Mouse (Mus musculus) hindbrain, embryonic 16.5 days (tissue): ENCODE results near the gene Scpep1. TPM values are rescaled to one million over a fixed set of nuclear protein-coding genes. Genes with fewer than 3 reads are reported as not detected.

Source experiments
- ATAC-seq: fragments of 200-750 bp; cut with Nextera tagmentation; 2 replicates; pipeline ENCODE4 v1.8.0; 2017; ENCODE audit warnings: moderate TSS enrichment, moderate library complexity
- H3K27ac ChIP-seq: fragments of 300-500 bp; sonication (generic); 2 replicates; pipeline ENCODE4 v1.5.1; 2014; ENCODE audit warnings: low read depth, mild to moderate bottlenecking, control low read depth, low read length, moderate library complexity
- H3K27me3 ChIP-seq: fragments of 300-500 bp; sonication (generic); replicated peaks from 2 replicates; pipeline ENCODE4 v1.6.1; 2014; ENCODE audit warnings: low read length; ENCODE audit not compliant: control insufficient read depth, insufficient read depth
- H3K36me3 ChIP-seq: fragments of 300-500 bp; sonication (generic); 2 replicates; pipeline ENCODE4 v1.6.1; 2014; ENCODE audit warnings: mild to moderate bottlenecking, low read length, moderate library complexity, mixed read lengths; ENCODE audit not compliant: control insufficient read depth, insufficient read depth
- H3K4me1 ChIP-seq: fragments of 300-500 bp; sonication (generic); 2 replicates; pipeline ENCODE4 v1.6.1; 2014; ENCODE audit warnings: low read depth, low read length; ENCODE audit not compliant: control insufficient read depth, insufficient read depth
- H3K4me2 ChIP-seq: fragments of 300-500 bp; sonication (generic); 2 replicates; pipeline ENCODE4 v1.6.1; 2014; ENCODE audit warnings: mild to moderate bottlenecking, low read length, control low read depth, moderate library complexity
- H3K4me3 ChIP-seq: fragments of 300-500 bp; sonication (generic); 2 replicates; pipeline ENCODE4 v1.5.1; 2014; ENCODE audit warnings: mild to moderate bottlenecking, low read length, control low read depth, moderate library complexity
- H3K9ac ChIP-seq: fragments of 300-500 bp; sonication (generic); 2 replicates; pipeline ENCODE4 v1.6.1; 2014; ENCODE audit warnings: low read depth, mild to moderate bottlenecking, control low read depth, low read length, moderate library complexity
- H3K9me3 ChIP-seq: fragments of 300-500 bp; sonication (generic); 2 replicates; pipeline ENCODE4 v1.6.1; 2014; ENCODE audit warnings: mild to moderate bottlenecking, low read length, moderate library complexity; ENCODE audit not compliant: control insufficient read depth
- WGBS: fragments of 180-500 bp; shearing (Covaris S2); extraction: QIAGEN DNeasy Blood & Tissue Kit; methylation state at CpG from one replicate; pipeline ENCODE4 v1.1.7; 2014; 5-methylcytosine and 5-hydroxymethylcytosine counted together
- polyA plus RNA-seq: library from polyadenylated mRNA; unstranded; fragments of >200 nt; fragmentation: Nextera tagmentation; extraction: Ambion mirVana; gene quantifications from 2 replicates; pipeline ENCODE4 v1.2.1, GENCODE M21; 2015

The Scpep1 gene
- polyA plus RNA-seq, 1 experiment from 2014 or later = 40.0 TPM

DNA sequence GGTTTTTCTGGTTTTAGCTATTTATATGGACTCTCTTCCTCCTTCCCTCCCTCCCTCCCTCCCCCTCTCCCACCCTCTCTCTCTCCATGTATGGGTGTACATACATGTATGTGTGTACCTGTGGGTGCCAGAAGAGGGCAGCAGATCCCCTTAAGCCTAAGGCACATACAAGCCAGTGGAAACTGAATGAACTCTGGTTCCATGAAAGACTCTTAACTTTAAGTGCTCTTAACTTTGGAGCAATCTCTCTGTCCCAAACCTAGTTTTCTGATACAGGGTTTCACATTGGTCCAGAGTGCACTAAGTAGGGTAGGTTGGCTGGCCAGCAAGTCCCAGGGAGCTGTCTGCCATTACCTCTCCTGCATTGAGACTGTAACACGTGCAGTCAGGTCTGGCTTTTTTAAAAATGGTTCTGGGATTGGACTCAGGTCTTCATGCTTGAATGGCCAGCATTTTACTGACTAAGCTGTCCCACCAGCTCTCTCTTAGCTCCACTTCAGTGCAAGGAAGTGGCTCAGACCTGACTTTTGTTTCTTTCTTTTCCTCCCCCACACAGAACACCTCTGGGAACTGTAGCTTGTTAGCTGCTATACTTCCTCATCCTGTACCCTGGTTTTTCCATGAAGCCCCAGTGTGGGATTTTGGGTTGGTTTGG lies 46.6 kb downstream of the Scpep1 start:
- Histone ChIP-seq H3K4me3 (no peak overlapping the region), H3K27me3 (no peaks in the 10 kb centered on the region), H3K36me3 (no peaks in the 10 kb centered on the region), H3K4me1 (no peaks in the 10 kb centered on the region), H3K4me2 (no peak overlapping the region), H3K9me3 (no peaks in the 10 kb centered on the region), H3K27ac (no peak overlapping the region), H3K9ac (no peak overlapping the region)
- WGBS = 90% methylated on average over 1 of the region's 1 CpGs
- ATAC-seq = no peak

DNA sequence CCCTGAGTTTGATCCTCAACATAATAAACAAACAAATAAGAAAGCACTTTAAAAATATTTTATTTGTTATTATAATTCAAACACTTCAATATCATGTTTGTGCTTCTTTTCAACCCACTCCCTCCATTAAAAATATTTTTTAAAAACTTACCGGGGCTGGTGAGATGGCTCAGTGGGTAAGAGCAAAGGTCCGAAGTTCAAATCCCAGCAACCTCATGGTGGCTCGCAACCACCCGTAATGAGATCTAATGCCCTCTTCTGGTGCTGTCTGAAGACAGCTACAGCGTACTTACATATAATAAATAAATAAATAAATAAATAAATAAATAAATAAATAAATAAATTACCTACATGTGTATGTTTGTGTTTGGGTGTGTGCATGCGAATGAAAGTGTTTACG lies 47.4 kb downstream of the Scpep1 start:
- WGBS = 97% methylated on average over 7 of the region's 7 CpGs
- no peak overlapping the region for H3K27ac ChIP-seq
- no peak overlapping the region for H3K4me2 ChIP-seq
- H3K36me3 ChIP-seq = no peaks in the 10 kb centered on the region
- H3K4me1 ChIP-seq = no peaks in the 10 kb centered on the region
- no peak overlapping the region for H3K9ac ChIP-seq
- H3K27me3 ChIP-seq = no peaks in the 10 kb centered on the region
- H3K9me3 ChIP-seq = no peaks in the 10 kb centered on the region
- no peak for ATAC-seq
- H3K4me3 ChIP-seq = no peak overlapping the region

DNA sequence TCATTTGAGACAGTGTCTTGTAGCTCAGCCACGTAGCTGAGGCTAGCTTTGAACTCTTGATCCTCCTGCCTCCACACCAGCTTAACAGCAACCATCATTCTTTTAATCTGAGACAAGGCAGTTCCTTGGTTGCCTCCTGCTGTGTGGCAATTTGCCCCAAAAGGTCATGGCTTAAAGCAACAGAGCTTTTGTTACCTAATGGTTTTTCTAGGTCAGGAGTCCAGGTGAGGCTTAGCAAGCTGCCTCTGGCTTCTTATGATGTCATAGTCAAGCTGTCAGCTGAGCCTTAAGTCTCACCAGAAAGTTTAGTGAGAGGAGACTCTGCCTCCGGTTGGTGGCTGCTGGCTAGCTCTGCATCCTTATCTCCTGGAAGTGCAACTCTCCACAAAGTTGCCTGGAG lies 49.6 kb downstream of the Scpep1 start:
- Histone ChIP-seq H3K4me2 (no peak overlapping the region), H3K4me1 (no peaks in the 10 kb centered on the region), H3K9me3 (no peaks in the 10 kb centered on the region), H3K9ac (no peak overlapping the region), H3K4me3 (no peak overlapping the region), H3K27me3 (no peaks in the 10 kb centered on the region), H3K36me3 (no peaks in the 10 kb centered on the region), H3K27ac (no peak overlapping the region)
- 53% methylated on average over 2 of the region's 2 CpGs for WGBS
- no peak for ATAC-seq

DNA sequence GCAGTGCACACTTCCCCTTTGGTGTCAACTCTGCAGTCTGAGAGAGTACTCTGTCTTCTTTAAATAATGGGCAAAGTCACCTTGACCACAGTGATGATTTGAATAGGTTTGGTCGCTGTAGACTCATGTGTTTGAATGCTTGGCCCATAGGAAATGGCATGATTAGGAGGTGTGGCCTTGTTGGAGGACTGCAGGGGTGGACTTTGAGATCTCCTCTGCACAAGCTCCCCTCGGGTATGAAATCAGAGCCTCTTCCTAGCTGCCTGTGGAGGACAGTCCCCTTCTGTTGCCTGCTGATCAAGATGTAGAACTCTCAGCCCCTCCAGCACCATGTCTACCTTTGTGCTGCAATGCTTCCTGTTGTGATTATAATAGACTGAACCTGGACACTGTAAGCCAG lies 51.2 kb downstream of the Scpep1 start:
- Histone ChIP-seq H3K9me3 (no peaks in the 10 kb centered on the region), H3K4me2 (no peak overlapping the region), H3K9ac (no peak overlapping the region), H3K4me3 (no peak overlapping the region), H3K36me3 (no peaks in the 10 kb centered on the region), H3K27ac (no peak overlapping the region), H3K27me3 (no peaks in the 10 kb centered on the region), H3K4me1 (no peaks in the 10 kb centered on the region)
- ATAC-seq = no peak
- 76% methylated on average over 2 of the region's 2 CpGs for WGBS

DNA sequence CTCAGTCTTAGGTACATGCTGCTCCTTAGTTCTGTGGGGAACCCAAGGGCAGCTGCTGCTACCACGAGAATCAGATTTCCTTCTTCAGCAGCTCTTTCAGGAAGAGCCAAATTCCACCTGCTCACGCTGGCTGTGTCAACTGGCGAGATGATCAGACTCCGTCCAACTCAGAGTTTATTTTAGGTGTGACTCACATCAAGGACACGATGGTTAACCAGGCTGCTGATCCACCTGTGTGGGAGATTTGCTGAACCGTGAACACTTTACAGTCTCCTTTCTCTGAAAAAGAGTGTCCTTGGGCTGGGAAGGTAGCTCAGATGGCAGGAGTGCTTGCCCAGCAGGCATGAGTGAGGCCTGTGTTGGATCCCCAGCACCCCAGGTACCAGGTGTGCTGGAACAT lies 52.5 kb downstream of the Scpep1 start:
- no peaks in the 10 kb centered on the region for H3K36me3 ChIP-seq
- H3K4me2 ChIP-seq = no peak overlapping the region
- no peak overlapping the region for H3K4me3 ChIP-seq
- no peak overlapping the region for H3K27ac ChIP-seq
- H3K9me3 ChIP-seq = no peaks in the 10 kb centered on the region
- ATAC-seq = no peak
- H3K27me3 ChIP-seq = no peaks in the 10 kb centered on the region
- H3K4me1 ChIP-seq = no peaks in the 10 kb centered on the region
- 85% methylated on average over 6 of the region's 6 CpGs for WGBS
- H3K9ac ChIP-seq = no peak overlapping the region

DNA sequence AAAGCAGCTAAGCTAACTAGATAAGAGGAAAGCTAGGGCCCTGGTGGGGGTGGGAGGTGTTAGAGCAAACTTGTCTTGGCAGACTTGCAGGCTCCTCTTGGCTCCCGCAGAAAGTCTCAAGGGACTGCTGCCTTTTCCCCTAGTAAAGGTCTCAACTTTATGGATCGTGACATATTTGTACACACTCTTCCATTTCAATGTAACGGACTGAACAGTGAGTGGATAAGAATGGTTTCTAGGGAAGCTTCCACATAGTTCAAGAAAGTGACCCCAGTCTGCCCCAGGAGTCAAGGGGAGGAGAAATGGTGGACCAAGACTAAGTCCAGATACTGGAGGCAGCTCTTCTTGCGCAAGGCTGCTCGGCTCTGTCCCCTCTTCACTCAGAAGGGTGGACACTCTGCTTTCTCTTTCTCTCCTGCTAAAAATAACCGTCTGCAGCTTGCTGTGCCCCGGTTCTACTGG lies 53.9 kb downstream of the Scpep1 start:
- Histone ChIP-seq H3K36me3 (no peaks in the 10 kb centered on the region), H3K9ac (no peak overlapping the region), H3K9me3 (no peaks in the 10 kb centered on the region), H3K4me1 (no peaks in the 10 kb centered on the region), H3K4me2 (no peak overlapping the region), H3K27me3 (no peaks in the 10 kb centered on the region), H3K27ac (no peak overlapping the region), H3K4me3 (no peak overlapping the region)
- ATAC-seq = no peak
- 79% methylated on average over 7 of the region's 7 CpGs for WGBS

DNA sequence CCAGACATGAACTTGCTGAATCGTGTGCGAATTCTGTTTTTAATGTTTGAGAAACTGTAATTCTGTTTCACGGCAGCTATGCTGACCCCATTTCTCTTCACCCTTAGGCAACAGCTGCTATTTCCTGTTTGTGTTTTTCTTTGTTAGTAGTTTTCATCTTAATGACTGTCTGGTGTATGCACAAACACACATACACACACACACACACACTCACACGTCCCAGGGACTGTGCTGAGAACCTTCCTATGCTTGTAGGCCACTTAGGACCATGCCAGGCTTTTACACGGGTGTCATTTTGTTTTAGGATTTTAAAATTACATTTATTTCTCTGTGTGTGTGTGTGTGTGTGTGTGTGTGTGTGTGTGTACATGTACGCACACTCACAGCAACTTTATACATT lies 55.7 kb downstream of the Scpep1 start:
- Histone ChIP-seq H3K4me1 (no peaks in the 10 kb centered on the region), H3K9ac (no peak overlapping the region), H3K27ac (no peak overlapping the region), H3K27me3 (no peaks in the 10 kb centered on the region), H3K4me3 (no peak overlapping the region), H3K9me3 (no peaks in the 10 kb centered on the region), H3K36me3 (no peaks in the 10 kb centered on the region), H3K4me2 (no peak overlapping the region)
- ATAC-seq = no peak
- WGBS = 92% methylated on average over 6 of the region's 6 CpGs

DNA sequence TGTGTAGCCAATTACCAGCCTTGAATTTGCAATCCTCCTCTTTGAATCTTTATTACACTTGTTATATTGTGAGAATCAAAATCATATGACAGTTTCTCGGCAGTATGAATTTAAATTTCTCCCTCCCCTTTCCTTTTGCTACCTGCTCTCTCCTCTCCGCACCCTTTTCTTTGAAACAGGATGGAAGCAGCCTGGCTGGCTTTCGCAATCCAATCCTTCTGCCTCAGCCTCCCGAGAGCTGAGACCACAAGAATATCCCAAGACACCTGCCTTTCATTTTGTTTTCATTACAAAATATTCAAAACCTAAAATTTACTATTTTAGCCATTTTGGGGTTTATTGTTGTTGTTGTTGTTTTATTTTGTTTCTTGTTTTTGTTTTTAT lies 56.9 kb downstream of the Scpep1 start:
- Histone ChIP-seq H3K27me3 (no peaks in the 10 kb centered on the region), H3K27ac (no peak overlapping the region), H3K4me1 (no peaks in the 10 kb centered on the region), H3K36me3 (no peaks in the 10 kb centered on the region), H3K4me3 (no peak overlapping the region), H3K9ac (no peak overlapping the region), H3K4me2 (no peak overlapping the region), H3K9me3 (no peaks in the 10 kb centered on the region)
- WGBS = 82% methylated on average over 4 of the region's 4 CpGs
- no peak for ATAC-seq

DNA sequence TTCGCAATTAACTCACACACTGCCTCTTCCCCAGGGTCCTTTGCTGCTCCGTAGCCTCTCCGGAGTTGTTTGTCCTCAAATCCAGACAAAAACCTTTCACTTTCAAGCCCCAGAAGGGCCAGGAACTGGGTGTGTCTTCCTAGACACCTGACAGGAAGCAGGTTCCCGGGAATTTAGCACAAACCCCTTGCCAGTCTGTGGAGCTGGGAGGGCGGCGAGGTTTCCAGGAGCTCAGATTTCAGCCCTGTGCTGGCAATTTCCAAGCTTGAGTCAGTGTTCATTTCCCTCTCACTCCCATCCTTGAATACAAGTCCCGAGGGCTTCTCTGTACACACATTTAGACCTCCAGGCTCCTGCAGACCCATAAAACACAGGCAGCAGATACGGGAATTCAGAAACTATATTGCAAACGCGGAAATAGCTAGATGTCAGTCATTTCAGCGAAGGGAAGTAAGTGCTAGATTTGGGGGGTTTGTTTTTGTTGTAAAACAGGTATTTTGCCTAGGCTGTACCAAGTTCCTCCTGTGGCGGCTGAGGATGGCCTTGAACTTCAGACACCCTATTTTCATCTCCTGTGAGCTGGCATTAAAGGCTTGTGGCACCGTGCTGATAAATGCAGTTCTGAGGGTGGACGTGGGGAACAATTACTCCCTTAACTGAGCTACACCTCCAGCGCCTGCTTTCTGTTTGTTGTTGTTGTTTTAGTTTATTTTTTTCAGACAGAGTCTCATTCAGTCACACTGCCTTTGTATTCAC lies 57.5 kb downstream of the Scpep1 start:
- no peaks in the 10 kb centered on the region for H3K36me3 ChIP-seq
- 58% methylated on average over 15 of the region's 15 CpGs for WGBS
- H3K9me3 ChIP-seq = no peaks in the 10 kb centered on the region
- H3K27me3 ChIP-seq = no peaks in the 10 kb centered on the region
- no peak overlapping the region for H3K9ac ChIP-seq
- H3K27ac ChIP-seq = no peak overlapping the region
- no peak overlapping the region for H3K4me2 ChIP-seq
- H3K4me1 ChIP-seq = no peaks in the 10 kb centered on the region
- H3K4me3 ChIP-seq = no peak overlapping the region
- no peak for ATAC-seq
